Mouse (Mus musculus) testis, adult 2 months (tissue): Measurements from ENCODE around the gene Hmgcs1.

Experiments used
- CTCF ChIP-seq: fragments of 200-500 bp; IDR thresholded peaks from 2 replicates; pipeline ENCODE4 v1.5.1; 2012; ENCODE audit warnings: low read depth, mild to moderate bottlenecking, inconsistent platforms, low read length, moderate library complexity; ENCODE audit not compliant: control insufficient read depth, insufficient read depth, insufficient replicate concordance
- POLR2A ChIP-seq: fragments of 200-500 bp; IDR thresholded peaks from 2 replicates; pipeline ENCODE4 v1.6.1; 2012; ENCODE audit warnings: low read depth, mild to moderate bottlenecking, inconsistent platforms, low read length, moderate library complexity; ENCODE audit not compliant: control insufficient read depth

- TF ChIP-seq POLR2A (no peak), CTCF (no peak)
Measured at GRCm38 (mm10) chr13:119689709-119690038, 505 bp upstream of the Hmgcs1 start.
